In the genomic region with DNA sequence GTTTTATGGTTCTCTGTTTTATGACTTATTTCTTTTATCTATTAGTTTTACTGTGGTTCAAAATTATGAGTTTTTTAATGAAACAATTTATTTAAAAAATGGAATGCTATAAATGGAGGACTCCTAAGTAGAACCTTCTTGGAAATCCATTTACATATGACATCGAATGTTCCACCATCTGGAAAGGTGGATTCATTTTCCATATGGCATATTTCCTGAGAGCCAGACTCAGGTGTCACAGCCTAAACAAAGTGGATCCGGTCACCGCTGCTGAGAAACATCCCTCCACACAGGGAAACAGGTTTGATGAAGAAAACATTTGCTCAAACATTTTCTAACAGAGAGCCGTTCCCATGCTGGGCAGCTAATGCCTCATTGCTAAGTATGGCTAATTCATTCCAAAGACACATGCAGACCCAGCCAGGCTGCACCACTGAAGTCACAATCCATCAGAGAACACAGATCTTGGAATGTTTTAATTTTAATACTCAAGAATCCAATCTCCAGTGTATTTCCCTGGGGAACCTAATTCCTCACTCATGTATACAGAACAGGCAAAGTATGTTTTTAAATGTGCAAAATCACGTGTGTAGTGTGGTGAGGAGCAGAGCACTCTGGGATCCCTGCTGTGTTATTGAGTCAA, we compare ENCODE assay signal across 10 mouse cellular contexts.
"Had no signal": no experiment of that assay in that cellular context is flagged by ENCODE, and none has a peak within 500 bp of the region (broad histone marks: within the 10 kb centered on the region; RNA-seq: fewer than 3 reads in every experiment).

No protein-coding gene starts in this region.

- H3K27ac ChIP-seq: layer of hippocampus, adult 2 months; liver, embryonic 14.5 days; midbrain, embryonic 13.5 days; neural tube, embryonic 12.5 days had no signal

- H3K4me2 ChIP-seq: midbrain, embryonic 13.5 days; neural tube, embryonic 12.5 days had no signal

- H3K27me3 ChIP-seq: midbrain, embryonic 13.5 days; neural tube, embryonic 12.5 days had no signal

- H3K4me3 ChIP-seq: layer of hippocampus, adult 2 months; midbrain, embryonic 13.5 days; neural tube, embryonic 12.5 days had no signal

- H3K36me3 ChIP-seq: midbrain, embryonic 13.5 days; neural tube, embryonic 12.5 days had no signal

- H3K4me1 ChIP-seq: midbrain, embryonic 13.5 days; neural tube, embryonic 12.5 days had no signal

- H3K9ac ChIP-seq: liver, embryonic 14.5 days; midbrain, embryonic 13.5 days; neural tube, embryonic 12.5 days had no signal

- H3K9me3 ChIP-seq: midbrain, embryonic 13.5 days; neural tube, embryonic 12.5 days had no signal

- ATAC-seq: midbrain, embryonic 13.5 days had no signal

- DNase-seq: kidney, postnatal 10 days; kidney, postnatal 4 days; left cerebral cortex, postnatal 4 days; lung, adult 18-20 months; thymus, adult 18-20 months; thymus, postnatal 14 days had no signal
